Mouse (Mus musculus) testis, adult 2 months (tissue): ENCODE measurements around the gene Mllt3. TPM values are rescaled to one million over a fixed set of nuclear protein-coding genes. Genes with fewer than 3 reads are reported as not detected.

ENCODE experiments used
- H3K27ac ChIP-seq: fragments of 200-500 bp; 2 replicates; pipeline ENCODE4 v1.5.1; 2012; ENCODE audit warnings: low read depth, low read length; ENCODE audit not compliant: control insufficient read depth, insufficient read depth
- H3K27me3 ChIP-seq: fragments of 200-500 bp; 2 replicates; pipeline ENCODE4 v1.6.1; 2012; ENCODE audit warnings: mild to moderate bottlenecking, low read length, moderate library complexity; ENCODE audit not compliant: control insufficient read depth, insufficient read depth
- H3K36me3 ChIP-seq: fragments of 200-500 bp; 2 replicates; pipeline ENCODE4 v1.6.1; 2012; ENCODE audit warnings: mild to moderate bottlenecking, low read length; ENCODE audit not compliant: control insufficient read depth, insufficient read depth
- H3K4me1 ChIP-seq: fragments of 200-500 bp; 2 replicates; pipeline ENCODE4 v1.6.1; 2012; ENCODE audit warnings: low read length; ENCODE audit not compliant: control insufficient read depth, insufficient read depth
- H3K4me3 ChIP-seq: fragments of 200-500 bp; 2 replicates; pipeline ENCODE4 v1.5.1; 2012; ENCODE audit warnings: low read depth, mild to moderate bottlenecking, low read length, moderate library complexity, mixed read lengths; ENCODE audit not compliant: control insufficient read depth
- CTCF ChIP-seq: fragments of 200-500 bp; IDR thresholded peaks from 2 replicates; pipeline ENCODE4 v1.5.1; 2012; ENCODE audit warnings: low read depth, mild to moderate bottlenecking, inconsistent platforms, low read length, moderate library complexity; ENCODE audit not compliant: control insufficient read depth, insufficient read depth, insufficient replicate concordance
- POLR2A ChIP-seq: fragments of 200-500 bp; IDR thresholded peaks from 2 replicates; pipeline ENCODE4 v1.6.1; 2012; ENCODE audit warnings: low read depth, mild to moderate bottlenecking, inconsistent platforms, low read length, moderate library complexity; ENCODE audit not compliant: control insufficient read depth
- polyA plus RNA-seq: library from polyadenylated mRNA; depleted of rRNA; stranded (reverse); fragments of >200 nt; gene quantifications from 2 replicates; pipeline ENCODE4 v1.2.3, GENCODE M21; 2012

Gene Mllt3
- polyA plus RNA-seq, 1 experiment = 8.4 TPM

DNA sequence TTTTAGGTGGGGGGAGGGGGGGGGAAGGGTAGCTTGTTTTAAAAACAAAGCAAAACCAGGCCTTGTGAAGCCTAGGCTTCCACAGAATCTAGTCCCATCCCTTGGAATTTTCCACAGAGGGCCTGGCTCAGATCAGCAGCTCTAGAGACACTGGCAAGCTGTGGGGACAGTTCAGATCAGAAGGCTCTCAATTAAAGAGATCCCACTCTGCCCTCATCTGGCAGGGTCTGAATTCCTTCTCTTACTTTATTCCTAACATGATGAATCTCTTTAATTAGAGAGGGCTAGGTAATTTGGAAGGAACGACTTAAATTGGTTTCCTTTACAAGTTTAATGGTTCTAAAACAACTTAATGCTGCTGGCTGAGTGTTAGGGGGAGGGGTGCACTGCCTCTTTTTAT, 132.0 kb downstream of the Mllt3 start:
- TF ChIP-seq CTCF = no peak
- Histone ChIP-seq H3K36me3 (no peaks in the 10 kb centered on the region), H3K4me3 (no peak overlapping the region), H3K27ac (no peak overlapping the region), H3K4me1 (no peaks in the 10 kb centered on the region), H3K27me3 (no peaks in the 10 kb centered on the region)

DNA sequence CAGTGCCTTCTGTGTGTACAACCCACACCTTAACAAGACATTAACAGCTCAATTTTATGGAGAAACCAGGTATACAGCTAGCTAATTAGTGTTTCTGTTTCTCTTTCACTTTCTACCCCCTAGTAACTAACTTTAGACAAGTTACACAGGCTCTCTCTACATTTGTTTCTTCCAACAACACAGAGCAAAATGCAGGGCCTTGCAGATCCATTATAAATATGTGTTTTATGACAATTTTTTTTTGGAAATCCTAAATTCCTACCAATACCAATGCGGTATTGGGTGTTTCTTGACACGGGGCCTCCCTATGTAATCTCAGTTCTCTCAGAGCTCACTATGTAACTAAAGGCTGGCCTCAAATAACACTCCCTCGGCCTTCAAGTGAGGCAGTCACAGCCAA, 139.7 kb downstream of the Mllt3 start:
- no peaks in the 10 kb centered on the region for H3K27me3 ChIP-seq
- no peak overlapping the region for H3K27ac ChIP-seq
- H3K4me1 ChIP-seq = no peaks in the 10 kb centered on the region
- no peak overlapping the region for H3K4me3 ChIP-seq
- no peaks in the 10 kb centered on the region for H3K36me3 ChIP-seq
- TF ChIP-seq POLR2A = no peak

DNA sequence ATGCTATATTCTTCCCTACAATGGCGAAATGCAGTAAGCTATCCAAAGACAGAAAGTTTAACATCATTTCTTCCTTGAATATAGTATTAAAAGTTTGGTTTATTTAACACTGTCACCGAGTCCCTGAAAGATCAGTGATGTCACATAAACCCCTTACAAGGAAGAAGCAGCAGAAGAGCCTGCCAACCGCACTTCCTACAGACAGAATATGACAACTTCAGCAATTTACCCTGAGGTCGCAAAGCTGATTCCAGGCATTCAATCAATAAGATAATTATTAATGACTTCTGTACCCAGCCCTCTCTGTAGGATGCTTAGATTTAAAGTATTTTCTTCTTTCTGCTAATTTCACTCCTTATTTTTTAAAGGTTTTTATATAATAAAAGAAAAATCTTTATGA, 140.2 kb downstream of the Mllt3 start:
- no peaks in the 10 kb centered on the region for H3K4me1 ChIP-seq
- H3K27me3 ChIP-seq = no peaks in the 10 kb centered on the region
- TF ChIP-seq CTCF (no peak), POLR2A (no peak)
- no peak overlapping the region for H3K4me3 ChIP-seq
- no peak overlapping the region for H3K27ac ChIP-seq
- no peaks in the 10 kb centered on the region for H3K36me3 ChIP-seq

DNA sequence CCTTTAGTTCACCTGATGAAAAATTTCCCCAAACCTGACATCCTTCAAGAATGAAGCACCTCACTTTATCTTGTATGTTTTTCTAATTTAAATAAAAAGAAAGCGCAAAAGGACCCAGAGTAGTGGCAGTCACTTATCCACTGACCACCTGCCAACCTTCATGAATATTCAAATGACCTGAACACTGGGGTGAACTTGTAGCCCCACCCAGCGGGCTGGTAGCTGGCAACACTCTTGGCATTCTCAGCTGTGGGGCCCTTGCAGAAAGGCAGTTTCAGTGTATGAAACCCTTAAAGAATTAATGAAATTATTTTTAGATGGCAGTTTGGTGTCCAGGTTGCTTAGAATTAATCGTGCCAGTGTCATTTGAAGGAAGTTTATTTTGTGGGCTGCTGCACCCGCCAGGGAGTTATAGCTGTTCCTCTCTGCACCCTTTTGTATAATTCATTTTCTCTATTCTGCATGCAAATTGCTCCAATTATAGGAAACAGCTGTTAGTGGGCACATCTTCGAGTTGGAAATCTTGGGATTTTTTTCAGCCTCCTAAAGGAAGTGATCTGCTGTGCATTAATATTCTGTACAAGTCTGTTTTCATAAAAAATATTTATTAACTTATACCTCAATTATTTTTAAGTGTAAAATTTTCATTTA, 149.8 kb downstream of the Mllt3 start:
- no peak overlapping the region for H3K4me3 ChIP-seq
- H3K27ac ChIP-seq = no peak overlapping the region
- no peaks in the 10 kb centered on the region for H3K36me3 ChIP-seq
- H3K27me3 ChIP-seq = no peaks in the 10 kb centered on the region
- H3K4me1 ChIP-seq = no peaks in the 10 kb centered on the region
- TF ChIP-seq POLR2A = no peak
- no peak for TF ChIP-seq CTCF

DNA sequence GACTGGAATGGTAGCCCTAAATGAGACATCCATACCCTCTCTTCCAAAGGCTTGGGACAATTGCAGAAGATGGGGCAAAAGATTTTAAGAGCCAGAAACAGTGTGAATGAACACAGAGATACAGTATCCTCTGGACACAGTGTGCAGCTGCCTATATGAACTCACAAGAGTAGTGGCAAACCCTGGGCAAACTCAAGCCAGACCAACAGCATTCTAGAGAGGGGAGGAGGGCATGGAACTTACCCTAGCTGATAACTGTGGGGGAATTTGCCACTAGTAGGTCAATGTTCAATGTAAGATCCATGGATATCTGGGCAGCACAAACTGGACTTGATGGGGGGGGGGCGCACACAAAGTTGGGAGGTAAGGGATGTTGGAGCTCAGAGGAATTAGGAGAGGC, 151.2 kb downstream of the Mllt3 start:
- Histone ChIP-seq H3K27ac (no peak overlapping the region), H3K4me1 (no peaks in the 10 kb centered on the region), H3K36me3 (no peaks in the 10 kb centered on the region), H3K27me3 (no peaks in the 10 kb centered on the region), H3K4me3 (no peak overlapping the region)
- TF ChIP-seq POLR2A = no peak
- no peak for TF ChIP-seq CTCF

DNA sequence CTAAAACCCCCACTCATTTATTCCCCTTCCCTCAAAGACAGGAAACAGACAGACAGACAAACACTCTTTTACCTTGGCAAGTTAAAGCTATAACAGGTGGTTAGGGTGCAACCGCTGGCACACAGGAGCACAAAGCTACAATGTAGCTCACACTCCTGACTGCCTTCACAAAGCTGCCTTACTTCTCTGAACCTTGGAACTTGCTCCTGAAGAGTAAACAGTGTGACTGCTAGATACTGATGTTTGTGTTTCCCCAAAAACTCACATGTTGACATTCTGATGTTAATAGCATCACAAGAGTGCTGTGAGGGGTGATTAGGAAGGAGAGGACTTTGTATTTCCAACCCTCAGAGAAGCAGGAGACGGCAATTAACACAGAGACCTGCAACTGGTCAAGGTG, 151.6 kb downstream of the Mllt3 start:
- H3K36me3 ChIP-seq = no peaks in the 10 kb centered on the region
- H3K4me1 ChIP-seq = no peaks in the 10 kb centered on the region
- no peaks in the 10 kb centered on the region for H3K27me3 ChIP-seq
- no peak for TF ChIP-seq CTCF
- no peak for TF ChIP-seq POLR2A
- H3K4me3 ChIP-seq = no peak overlapping the region
- no peak overlapping the region for H3K27ac ChIP-seq

DNA sequence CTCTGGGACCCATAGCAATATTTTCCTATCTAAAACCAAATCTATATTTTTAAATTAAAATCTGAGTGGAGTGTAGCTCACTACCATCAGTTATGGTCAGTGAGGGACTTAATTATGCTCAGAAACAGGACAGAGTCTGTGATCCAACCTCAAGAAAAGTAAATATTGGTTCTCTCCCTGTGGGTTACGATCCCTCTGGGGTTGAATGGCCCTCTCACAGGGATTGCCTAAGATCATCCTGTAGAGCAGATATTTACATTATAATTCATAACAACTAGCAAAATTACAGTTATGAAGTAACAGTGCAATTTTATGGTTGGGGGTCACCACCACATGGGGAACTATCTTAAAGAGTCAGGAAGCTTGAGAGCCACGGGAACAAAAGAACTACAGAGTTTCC, 152.9 kb downstream of the Mllt3 start:
- H3K4me1 ChIP-seq = no peaks in the 10 kb centered on the region
- H3K27ac ChIP-seq = no peak overlapping the region
- H3K27me3 ChIP-seq = no peaks in the 10 kb centered on the region
- TF ChIP-seq CTCF = no peak
- TF ChIP-seq POLR2A = no peak
- no peaks in the 10 kb centered on the region for H3K36me3 ChIP-seq
- H3K4me3 ChIP-seq = no peak overlapping the region

DNA sequence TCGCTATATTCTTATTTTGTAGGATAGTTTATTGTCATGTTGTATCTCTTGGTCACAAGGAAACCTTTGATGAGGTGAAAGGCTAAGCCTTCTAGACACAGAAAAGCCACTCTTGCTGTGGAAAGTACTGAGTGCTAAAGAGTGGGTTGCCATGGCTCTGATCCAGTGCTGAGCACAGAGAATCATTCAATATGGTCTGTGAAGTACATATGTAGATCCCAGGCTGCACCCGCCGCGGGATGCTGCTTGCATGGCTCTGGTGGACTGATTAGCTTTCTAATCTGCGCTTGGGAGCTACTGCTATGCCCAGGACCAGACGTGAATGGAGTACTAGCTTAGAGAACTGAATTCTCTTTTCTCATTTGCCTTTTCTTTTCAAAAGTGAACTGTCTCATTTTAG, 154.5 kb downstream of the Mllt3 start:
- Histone ChIP-seq H3K27me3 (no peaks in the 10 kb centered on the region), H3K4me1 (no peaks in the 10 kb centered on the region)

More for the DNA sequence above, 154.5 kb downstream of the Mllt3 start:
- TF ChIP-seq POLR2A (no peak), CTCF (no peak)
- Histone ChIP-seq H3K4me3 (no peak overlapping the region), H3K27ac (no peak overlapping the region), H3K36me3 (no peaks in the 10 kb centered on the region)
